Mouse (Mus musculus) adrenal gland, adult 18-20 months (tissue): ENCODE results near the gene Mastl. TPM values are rescaled to one million over a fixed set of nuclear protein-coding genes. Genes with fewer than 3 reads are reported as not detected.

Experiments
- DNase-seq, 2 experiments: peaks; one replicate each; pipeline ENCODE4 v3.0.0; 2021 to 2022; ENCODE audit warnings: low spot score in 2 of 2
- long read RNA-seq, 2 experiments: library from polyadenylated mRNA; stranded (forward); transcript quantifications; one replicate each; pipeline ENCODE4 v2.0.0; 2021
- total RNA-seq, 2 experiments: library from RNA; stranded (reverse); gene quantifications; 1 replicate in 1 of 2; 2 replicates in 1 of 2; pipeline ENCODE4 v1.2.3; 2021

Gene Mastl
- total RNA-seq = under 1 TPM; 0.22 to 0.53 TPM
- long read RNA-seq, experiment 1 = 0 reads
- long read RNA-seq, experiment 2 = 0 reads

- DNase-seq = peak; percentile 93 to 96
Measured at GRCm38 (mm10) chr2:23155777-23156607, at the start of gene Mastl, which contains the start of gene Yme1l1. Gene Mastl, minus strand, starts transcription at chr2:23156024. Gene Yme1l1, plus strand, starts transcription at chr2:23156369.

- DNase-seq = no peak
Measured at GRCm38 (mm10) chr2:23202900-23203670, 47.3 kb upstream of the Mastl start.

- DNase-seq = no peak
Measured at GRCm38 (mm10) chr2:23201034-23201433, 45.2 kb upstream of the Mastl start.

GRCm38 (mm10) chr2:23194366-23194765 lies 38.5 kb upstream of the Mastl start:
- DNase-seq = no peak

- no peak for DNase-seq
Measured at GRCm38 (mm10) chr2:23172305-23172704, 16.5 kb upstream of the Mastl start.

- no peak for DNase-seq
Measured at GRCm38 (mm10) chr2:23156608-23157081, 821 bp upstream of the Mastl start.

- no peak for DNase-seq
Measured at GRCm38 (mm10) chr2:23155199-23155621, 614 bp downstream of the Mastl start.

- no peak for DNase-seq
Measured at GRCm38 (mm10) chr2:23119573-23119972, 36.3 kb downstream of the Mastl start.

- no peak for DNase-seq
Measured at GRCm38 (mm10) chr2:23102266-23102665, 53.6 kb downstream of the Mastl start.

GRCm38 (mm10) chr2:23097028-23097427 lies 58.8 kb downstream of the Mastl start:
- no peak for DNase-seq

- peak in 1 of 2 experiments; percentile 9 for DNase-seq
Measured at GRCm38 (mm10) chr2:23092216-23092615, 63.6 kb downstream of the Mastl start.

GRCm38 (mm10) chr2:23084540-23084939 lies 71.3 kb downstream of the Mastl start:
- DNase-seq = no peak

GRCm38 (mm10) chr2:23078588-23078987 lies 77.2 kb downstream of the Mastl start:
- DNase-seq = no peak

- DNase-seq = no peak
Measured at GRCm38 (mm10) chr2:23077693-23078092, 78.1 kb downstream of the Mastl start.

GRCm38 (mm10) chr2:23076783-23077182 lies 79.0 kb downstream of the Mastl start:
- DNase-seq = no peak

GRCm38 (mm10) chr2:23075846-23076245 lies 80.0 kb downstream of the Mastl start:
- no peak for DNase-seq

- no peak for DNase-seq
Measured at GRCm38 (mm10) chr2:23071406-23071805, 84.4 kb downstream of the Mastl start.

- DNase-seq = no peak
Measured at GRCm38 (mm10) chr2:23070491-23070890, 85.3 kb downstream of the Mastl start.

- peak; percentile 96 to 97 for DNase-seq
Measured at GRCm38 (mm10) chr2:23068894-23069744, 86.7 kb downstream of the Mastl start.

- no peak for DNase-seq
Measured at GRCm38 (mm10) chr2:23068370-23068737, 87.5 kb downstream of the Mastl start.
